Mouse (Mus musculus) liver, embryonic 15.5 days (tissue): Measurements from ENCODE around the gene Lcn3. TPM values are rescaled to one million over a fixed set of nuclear protein-coding genes. Genes with fewer than 3 reads are reported as not detected.
A peak's percentile ranks its signal among the peaks of the same experiment; 100 is the strongest.
"Not testable (repeated sequence)": the region's sequence is repeated elsewhere in the genome, so short reads cannot be mapped to it uniquely, and the experiment has no call there.

Experiments
- ATAC-seq: fragments of 200-750 bp; cut with Nextera tagmentation; 2 replicates; pipeline ENCODE4 v1.8.0; 2017; ENCODE audit warnings: moderate number of reproducible peaks, mild to moderate bottlenecking, moderate library complexity; ENCODE audit not compliant: insufficient read depth
- H3K27ac ChIP-seq: fragments of 300-500 bp; sonication (generic); replicated peaks from 2 replicates; pipeline ENCODE4 v1.5.1; 2015; ENCODE audit warnings: mild to moderate bottlenecking, inconsistent platforms
- H3K27me3 ChIP-seq: fragments of 300-500 bp; sonication (generic); 2 replicates; pipeline ENCODE4 v1.6.1; 2015; ENCODE audit warnings: mild to moderate bottlenecking, inconsistent platforms
- H3K36me3 ChIP-seq: fragments of 300-500 bp; sonication (generic); replicated peaks from 2 replicates; pipeline ENCODE4 v1.6.1; 2015; ENCODE audit warnings: moderate library complexity, mild to moderate bottlenecking, inconsistent platforms
- H3K4me1 ChIP-seq: fragments of 300-500 bp; sonication (generic); replicated peaks from 2 replicates; pipeline ENCODE4 v1.6.1; 2015; ENCODE audit warnings: inconsistent platforms
- H3K4me2 ChIP-seq: fragments of 300-500 bp; sonication (generic); 2 replicates; pipeline ENCODE4 v1.6.1; 2015; ENCODE audit warnings: moderate library complexity, mild to moderate bottlenecking, inconsistent platforms
- H3K4me3 ChIP-seq: fragments of 300-500 bp; sonication (generic); replicated peaks from 2 replicates; pipeline ENCODE4 v1.5.1; 2015; ENCODE audit warnings: mild to moderate bottlenecking, inconsistent platforms
- H3K9ac ChIP-seq: fragments of 300-500 bp; sonication (generic); 2 replicates; pipeline ENCODE4 v1.6.1; 2015; ENCODE audit warnings: moderate library complexity, mild to moderate bottlenecking, inconsistent platforms
- H3K9me3 ChIP-seq: fragments of 300-500 bp; sonication (generic); replicated peaks from 2 replicates; pipeline ENCODE4 v1.6.1; 2016; ENCODE audit warnings: inconsistent platforms
- WGBS: fragments of 180-500 bp; shearing (Covaris S2); methylation state at CpG from one replicate; pipeline ENCODE4 v1.1.7; 2015; ENCODE audit warnings: mixed read lengths; ENCODE audit not compliant: insufficient replicate concordance; 5-methylcytosine and 5-hydroxymethylcytosine counted together
- polyA plus RNA-seq: library from polyadenylated mRNA; unstranded; fragments of >200 nt; fragmentation: Nextera tagmentation; extraction: Ambion mirVana; gene quantifications from 2 replicates; pipeline ENCODE4 v1.2.1, GENCODE M21; 2015

Gene Lcn3
- polyA plus RNA-seq, 1 experiment from 2014 or later, result not detected

GRCm38 (mm10) chr2:25779076-25779475, 13.7 kb downstream of the Lcn3 start:
- no peaks in the 10 kb centered on the region for H3K9me3 ChIP-seq
- H3K36me3 ChIP-seq, result no peaks in the 10 kb centered on the region
- no peak overlapping the region for H3K4me3 ChIP-seq
- 62% methylated on average over 9 of the region's 9 CpGs for WGBS
- H3K4me2 ChIP-seq, result no peak overlapping the region
- no peaks in the 10 kb centered on the region; the same call in 1 of the 2 replicates for H3K27me3 ChIP-seq
- no peak overlapping the region for H3K27ac ChIP-seq
- ATAC-seq, result no peak
- H3K4me1 ChIP-seq, result no peaks in the 10 kb centered on the region
- no peak overlapping the region for H3K9ac ChIP-seq

GRCm38 (mm10) chr2:25780921-25781320, 15.6 kb downstream of the Lcn3 start:
- Histone ChIP-seq H3K9me3 (no peaks in the 10 kb centered on the region), H3K9ac (no peak overlapping the region), H3K4me2 (no peak overlapping the region), H3K36me3 (no peaks in the 10 kb centered on the region), H3K27ac (no peak overlapping the region), H3K4me3 (no peak overlapping the region), H3K4me1 (0 out of 2 replicates have a peak, but pooled peaks cover 3% of the 10 kb centered on the region), H3K27me3 (no peaks in the 10 kb centered on the region; the same call in 1 of the 2 replicates)
- no peak for ATAC-seq
- 38% methylated on average over 4 of the region's 4 CpGs for WGBS

GRCm38 (mm10) chr2:25781957-25782356, 16.6 kb downstream of the Lcn3 start, which contains the start of gene Gm13539:
Gm13539 (plus strand) TSS chr2:25782257.
- Histone ChIP-seq H3K9ac (no peak within 1 kb of the TSS), H3K27me3 (no peaks in the 10 kb centered on the region; the same call in 1 of the 2 replicates), H3K4me2 (no peak within 1 kb of the TSS), H3K9me3 (no peaks in the 10 kb centered on the region), H3K4me3 (no peak within 1 kb of the TSS), H3K4me1 (0 out of 2 replicates have a peak, but pooled peaks cover 3% of the 10 kb centered on the region), H3K36me3 (no peaks in the 10 kb centered on the region), H3K27ac (no peak within 1 kb of the TSS)
- ATAC-seq, result no peak
- WGBS, result 50% methylated on average over 3 of the region's 3 CpGs

GRCm38 (mm10) chr2:25785573-25786322, 20.4 kb downstream of the Lcn3 start:
- H3K9ac ChIP-seq, result no peak overlapping the region
- H3K4me1 ChIP-seq, result peaks cover 19% of the 10 kb centered on the region; the same call in 1 of the 2 replicates
- WGBS, result 55% methylated on average over 5 of the region's 5 CpGs
- H3K36me3 ChIP-seq, result no peaks in the 10 kb centered on the region
- no peak overlapping the region for H3K4me2 ChIP-seq
- no peak overlapping the region for H3K27ac ChIP-seq
- no peaks in the 10 kb centered on the region for H3K9me3 ChIP-seq
- ATAC-seq, result no peak
- no peaks in the 10 kb centered on the region for H3K27me3 ChIP-seq
- H3K4me3 ChIP-seq, result no peak overlapping the region

- WGBS, result 27% methylated on average over 3 of the region's 3 CpGs
- H3K9ac ChIP-seq, result no peak overlapping the region
- H3K4me2 ChIP-seq, result no peak overlapping the region
- H3K36me3 ChIP-seq, result no peaks in the 10 kb centered on the region
- H3K27ac ChIP-seq, result 0 out of 2 replicates have a peak overlapping the region, but pooled peaks have one; percentile 34
- ATAC-seq, result peak; percentile 73
- no peak overlapping the region for H3K4me3 ChIP-seq
- no peaks in the 10 kb centered on the region for H3K9me3 ChIP-seq
- H3K27me3 ChIP-seq, result no peaks in the 10 kb centered on the region; the same call in 1 of the 2 replicates
- H3K4me1 ChIP-seq, result peaks cover 19% of the 10 kb centered on the region; the same call in 1 of the 2 replicates
Measured at GRCm38 (mm10) chr2:25789092-25789491, 23.7 kb downstream of the Lcn3 start.

GRCm38 (mm10) chr2:25797635-25798034, 32.3 kb downstream of the Lcn3 start:
- Histone ChIP-seq H3K9ac (no peak overlapping the region), H3K27me3 (no peaks in the 10 kb centered on the region; the same call in 1 of the 2 replicates), H3K9me3 (no peaks in the 10 kb centered on the region), H3K4me3 (no peak overlapping the region), H3K27ac (no peak overlapping the region), H3K4me1 (no peaks in the 10 kb centered on the region), H3K36me3 (no peaks in the 10 kb centered on the region), H3K4me2 (no peak overlapping the region)
- no peak for ATAC-seq
- WGBS, result 17% methylated on average over 2 of the region's 2 CpGs

- Histone ChIP-seq H3K9me3 (no peaks in the 10 kb centered on the region), H3K36me3 (no peaks in the 10 kb centered on the region), H3K27ac (no peak overlapping the region), H3K9ac (no peak overlapping the region), H3K4me3 (no peak overlapping the region), H3K27me3 (no peaks in the 10 kb centered on the region; the same call in 1 of the 2 replicates), H3K4me2 (no peak overlapping the region), H3K4me1 (no peaks in the 10 kb centered on the region)
- ATAC-seq, result no peak
- WGBS, result 30% methylated on average over 5 of the region's 5 CpGs
Measured at GRCm38 (mm10) chr2:25798065-25798464, 32.7 kb downstream of the Lcn3 start.

GRCm38 (mm10) chr2:25811711-25812110, 46.3 kb downstream of the Lcn3 start:
- H3K9me3 ChIP-seq, result no peaks in the 10 kb centered on the region
- H3K27me3 ChIP-seq, result no peaks in the 10 kb centered on the region
- no peaks in the 10 kb centered on the region for H3K36me3 ChIP-seq
- H3K4me1 ChIP-seq, result no peaks in the 10 kb centered on the region
- WGBS, result 44% methylated on average over 2 of the region's 2 CpGs
- H3K27ac ChIP-seq, result no peak overlapping the region
- H3K4me3 ChIP-seq, result no peak overlapping the region
- ATAC-seq, result no peak
- no peak overlapping the region for H3K9ac ChIP-seq
- no peak overlapping the region for H3K4me2 ChIP-seq

- Histone ChIP-seq H3K9me3 (no peaks in the 10 kb centered on the region), H3K36me3 (no peaks in the 10 kb centered on the region)
- WGBS, result 58% methylated on average over 5 of the region's 5 CpGs
Measured at GRCm38 (mm10) chr2:25813364-25813763, 48.0 kb downstream of the Lcn3 start.

GRCm38 (mm10) chr2:25815748-25816147, 50.4 kb downstream of the Lcn3 start, which contains the start of gene Glt6d1:
Glt6d1 (minus strand) TSS chr2:25815848.
- H3K27ac ChIP-seq, H3K4me2 ChIP-seq, H3K36me3 ChIP-seq, H3K4me3 ChIP-seq, H3K4me1 ChIP-seq, H3K27me3 ChIP-seq, H3K9ac ChIP-seq, H3K9me3 ChIP-seq, ATAC-seq: not testable (repeated sequence)
- 56% methylated on average over 1 of the region's 1 CpGs for WGBS

More at GRCm38 (mm10) chr2:25813364-25813763, 48.0 kb downstream of the Lcn3 start:
- Histone ChIP-seq H3K4me2 (no peak overlapping the region), H3K4me3 (no peak overlapping the region), H3K4me1 (no peaks in the 10 kb centered on the region), H3K27me3 (no peaks in the 10 kb centered on the region), H3K9ac (no peak overlapping the region), H3K27ac (no peak overlapping the region)
- no peak for ATAC-seq
